Mouse (Mus musculus): ENCODE measurements at regions not wholly inside any gene's neighbourhood (a gene's known extent, or its start where the extent isn't known, plus 50 kb on each side); places are given as distances from the start of the nearest gene placed in this dataset.

GRCm38 (mm10) chr14:97450525-97451235 lies 718.9 kb downstream of the Dach1 start:
- no peak for DNase-seq
- intact Hi-C loops (cut with DNase I): no loop called here

- intact Hi-C loops (cut with DNase I): no loop called here
- no peak for DNase-seq
Observed at GRCm38 (mm10) chr14:97448617-97449016, 720.9 kb downstream of the Dach1 start.

GRCm38 (mm10) chr14:97446793-97447192 lies 722.8 kb downstream of the Dach1 start:
- no peak for DNase-seq
- intact Hi-C loops (cut with DNase I): no loop called here

GRCm38 (mm10) chr14:97440326-97440725 lies 729.2 kb downstream of the Dach1 start:
- no peak for DNase-seq

GRCm38 (mm10) chr14:97435453-97436233 lies 733.9 kb downstream of the Dach1 start:
- intact Hi-C loops (cut with DNase I): no loop called here
- no peak for DNase-seq

More at GRCm38 (mm10) chr14:97440326-97440725, 729.2 kb downstream of the Dach1 start:
- intact Hi-C loops (cut with DNase I): no loop called here

GRCm38 (mm10) chr14:97431221-97431620 lies 738.3 kb downstream of the Dach1 start:
- intact Hi-C loops (cut with DNase I): no loop called here
- no peak for DNase-seq

- DNase-seq: peak; percentile 2 to 3
- intact Hi-C loops (cut with DNase I): no loop called here
Observed at GRCm38 (mm10) chr14:97403176-97403795, 766.3 kb downstream of the Dach1 start.

GRCm38 (mm10) chr14:97396385-97396784 lies 773.2 kb downstream of the Dach1 start:
- intact Hi-C loops (cut with DNase I): no loop called here
- DNase-seq: no peak

GRCm38 (mm10) chr14:97395750-97396377 lies 773.7 kb downstream of the Dach1 start:
- no peak for DNase-seq
- intact Hi-C loops (cut with DNase I): no loop called here

GRCm38 (mm10) chr14:97389005-97389404 lies 780.6 kb downstream of the Dach1 start:
- no peak for DNase-seq
- intact Hi-C loops (cut with DNase I): no loop called here

- intact Hi-C loops (cut with DNase I): no loop called here
- DNase-seq: no peak
Observed at GRCm38 (mm10) chr14:97380131-97380530, 789.4 kb downstream of the Dach1 start.

- intact Hi-C loops (cut with DNase I): no loop called here
- DNase-seq: no peak
Observed at GRCm38 (mm10) chr14:97356915-97357314, 812.6 kb downstream of the Dach1 start.

- intact Hi-C loops (cut with DNase I): no loop called here
- no peak for DNase-seq
Observed at GRCm38 (mm10) chr14:97347970-97348369, 821.6 kb downstream of the Dach1 start.

GRCm38 (mm10) chr14:97331388-97331787 lies 812.5 kb upstream of the Klhl1 start:
- DNase-seq: peak; percentile 4 to 35

GRCm38 (mm10) chr14:97329979-97330378 lies 811.1 kb upstream of the Klhl1 start:
- no peak for DNase-seq
- intact Hi-C loops (cut with DNase I): loop anchor here (2.0 to 10.0 kb wide), 4 partner anchors 853 to 1693 kb away; no protein-coding TSS in a partner anchor

More at GRCm38 (mm10) chr14:97331388-97331787, 812.5 kb upstream of the Klhl1 start:
- intact Hi-C loops (cut with DNase I): loop anchor here (1.0 to 10.0 kb wide), 4 partner anchors 228 to 1691 kb away; no protein-coding TSS in a partner anchor

GRCm38 (mm10) chr14:97293109-97293508 lies 774.2 kb upstream of the Klhl1 start:
- intact Hi-C loops (cut with DNase I): no loop called here
- no peak for DNase-seq

- intact Hi-C loops (cut with DNase I): no loop called here
- DNase-seq: no peak
Observed at GRCm38 (mm10) chr14:97287447-97287846, 768.5 kb upstream of the Klhl1 start.

- intact Hi-C loops (cut with DNase I): no loop called here
- DNase-seq: no peak
Observed at GRCm38 (mm10) chr14:97258461-97258860, 739.6 kb upstream of the Klhl1 start.
